Mouse (Mus musculus): ENCODE data around the gene Aktip. TPM values are rescaled to one million over a fixed set of nuclear protein-coding genes. Genes with fewer than 3 reads are reported as not detected.

Gene Aktip
- polyA plus RNA-seq, 1 experiment from 2014 or later = 98.8 TPM

GRCm38 (mm10) chr8:91149298-91149697, 50.5 kb downstream of the Aktip start:
- no peak overlapping the region for H3K4me3 ChIP-seq (ENCODE audit: low read depth, low read length)
- H3K27me3 ChIP-seq (ENCODE audit: control insufficient read depth, insufficient read depth, low read length) = no peaks in the 10 kb centered on the region
- 74% methylated on average over 3 of the region's 3 CpGs for WGBS
- no peak for ATAC-seq (replicated peaks; ENCODE audit: low FRiP score)
- H3K27ac ChIP-seq (ENCODE audit: low read depth, low read length) = no peak overlapping the region
- no peaks in the 10 kb centered on the region for H3K4me1 ChIP-seq (replicated peaks; ENCODE audit: control insufficient read depth, insufficient read depth, low read length)
- no peaks in the 10 kb centered on the region for H3K36me3 ChIP-seq (ENCODE audit: control insufficient read depth, insufficient read depth, low read length)
- H3K9me3 ChIP-seq (ENCODE audit: control insufficient read depth, low read length) = no peaks in the 10 kb centered on the region; the same call in 1 of the 2 replicates
- no peak overlapping the region for H3K4me2 ChIP-seq (ENCODE audit: low read depth, low read length, severe bottlenecking)
- no peak overlapping the region for H3K9ac ChIP-seq (ENCODE audit: low read length)
- no peak for DNase-seq (ENCODE audit: low spot score)

DNA sequence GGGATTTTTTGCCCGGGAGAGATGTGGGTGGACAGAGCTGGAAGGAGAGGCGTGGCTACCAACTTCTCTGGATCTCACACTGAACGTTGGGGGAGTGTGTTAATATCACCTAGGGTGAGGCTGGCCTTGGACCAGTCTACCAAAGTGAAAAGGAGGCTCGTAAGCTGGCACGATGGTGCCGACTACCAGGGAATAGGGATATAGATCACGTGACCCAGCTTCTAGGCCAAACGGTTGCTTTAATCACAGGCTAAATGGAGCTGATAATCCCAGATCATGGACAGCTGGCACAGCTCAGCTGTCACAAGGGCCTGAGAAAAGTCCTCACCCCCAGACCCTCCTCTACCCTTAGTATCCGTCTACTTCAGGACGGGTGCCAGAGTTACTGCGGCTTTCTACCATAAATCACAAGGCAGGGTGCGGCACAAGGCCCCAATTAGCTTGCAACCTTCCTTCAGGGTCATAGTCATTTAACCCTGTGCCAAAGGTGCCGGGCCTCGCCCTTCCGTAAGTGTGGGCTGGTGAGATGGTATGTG, 51.1 kb downstream of the Aktip start:
- no peak for DNase-seq (ENCODE audit: low spot score)
- no peak overlapping the region for H3K9ac ChIP-seq (ENCODE audit: low read length)
- no peaks in the 10 kb centered on the region for H3K9me3 ChIP-seq (ENCODE audit: control insufficient read depth, low read length)
- no peak overlapping the region for H3K4me2 ChIP-seq (ENCODE audit: low read depth, low read length, severe bottlenecking)
- H3K27ac ChIP-seq (ENCODE audit: low read depth, low read length) = no peak overlapping the region
- H3K4me3 ChIP-seq (ENCODE audit: low read depth, low read length) = no peak overlapping the region
- no peaks in the 10 kb centered on the region for H3K36me3 ChIP-seq (ENCODE audit: control insufficient read depth, insufficient read depth, low read length)
- no peaks in the 10 kb centered on the region for H3K4me1 ChIP-seq (replicated peaks; ENCODE audit: control insufficient read depth, insufficient read depth, low read length)
- H3K27me3 ChIP-seq (ENCODE audit: control insufficient read depth, insufficient read depth, low read length) = no peaks in the 10 kb centered on the region
- ATAC-seq (replicated peaks; ENCODE audit: low FRiP score) = no peak
- WGBS = 88% methylated on average over 15 of the region's 15 CpGs

DNA sequence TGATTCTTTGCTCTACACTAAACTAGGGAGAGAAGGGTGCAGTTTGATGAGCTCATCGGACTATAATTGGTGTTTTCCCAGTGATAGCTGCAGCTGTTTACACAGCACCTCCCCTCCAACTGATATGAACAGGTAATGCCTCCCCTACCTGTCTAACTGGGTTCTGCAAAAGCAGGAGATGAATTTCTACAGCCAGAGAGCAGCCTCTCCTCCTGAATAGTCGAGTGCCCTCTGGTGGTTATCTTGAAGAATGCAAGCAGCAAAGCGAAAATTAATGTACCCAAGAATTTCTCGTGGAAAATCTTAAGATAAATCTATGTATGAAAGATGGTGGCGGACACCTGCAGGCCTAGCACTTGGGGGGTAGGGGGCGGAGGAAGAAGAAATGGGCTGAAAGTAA, 52.1 kb downstream of the Aktip start:
- Histone ChIP-seq H3K36me3 (ENCODE audit: control insufficient read depth, insufficient read depth, low read length) (no peaks in the 10 kb centered on the region), H3K9ac (ENCODE audit: low read length) (no peak overlapping the region), H3K27me3 (ENCODE audit: control insufficient read depth, insufficient read depth, low read length) (no peaks in the 10 kb centered on the region), H3K27ac (ENCODE audit: low read depth, low read length) (no peak overlapping the region), H3K4me3 (ENCODE audit: low read depth, low read length) (no peak overlapping the region), H3K9me3 (ENCODE audit: control insufficient read depth, low read length) (no peaks in the 10 kb centered on the region), H3K4me1 (replicated peaks; ENCODE audit: control insufficient read depth, insufficient read depth, low read length) (no peaks in the 10 kb centered on the region), H3K4me2 (ENCODE audit: low read depth, low read length, severe bottlenecking) (no peak overlapping the region)
- no peak for DNase-seq (ENCODE audit: low spot score)
- 13% methylated on average over 6 of the region's 6 CpGs for WGBS
- no peak for ATAC-seq (replicated peaks; ENCODE audit: low FRiP score)

GRCm38 (mm10) chr8:91140828-91141227, 58.9 kb downstream of the Aktip start:
- Histone ChIP-seq H3K36me3 (ENCODE audit: control insufficient read depth, insufficient read depth, low read length) (no peaks in the 10 kb centered on the region), H3K4me1 (replicated peaks; ENCODE audit: control insufficient read depth, insufficient read depth, low read length) (no peaks in the 10 kb centered on the region), H3K9me3 (ENCODE audit: control insufficient read depth, low read length) (no peaks in the 10 kb centered on the region), H3K27me3 (ENCODE audit: control insufficient read depth, insufficient read depth, low read length) (no peaks in the 10 kb centered on the region), H3K9ac (ENCODE audit: low read length) (no peak overlapping the region), H3K4me3 (ENCODE audit: low read depth, low read length) (no peak overlapping the region), H3K27ac (ENCODE audit: low read depth, low read length) (no peak overlapping the region), H3K4me2 (ENCODE audit: low read depth, low read length, severe bottlenecking) (no peak overlapping the region)
- DNase-seq (ENCODE audit: low spot score) = no peak
- no peak for ATAC-seq (replicated peaks; ENCODE audit: low FRiP score)
- WGBS = 82% methylated on average over 4 of the region's 4 CpGs

GRCm38 (mm10) chr8:91135308-91136181, 64.2 kb downstream of the Aktip start:
- Histone ChIP-seq H3K4me1 (replicated peaks; ENCODE audit: control insufficient read depth, insufficient read depth, low read length) (peaks cover 8% of the 10 kb centered on the region; the same call in 1 of the 2 replicates), H3K36me3 (ENCODE audit: control insufficient read depth, insufficient read depth, low read length) (no peaks in the 10 kb centered on the region), H3K4me2 (ENCODE audit: low read depth, low read length, severe bottlenecking) (no peak overlapping the region), H3K9me3 (ENCODE audit: control insufficient read depth, low read length) (no peaks in the 10 kb centered on the region), H3K4me3 (ENCODE audit: low read depth, low read length) (no peak overlapping the region), H3K27me3 (ENCODE audit: control insufficient read depth, insufficient read depth, low read length) (no peaks in the 10 kb centered on the region), H3K27ac (ENCODE audit: low read depth, low read length) (no peak overlapping the region), H3K9ac (ENCODE audit: low read length) (no peak overlapping the region)
- WGBS = 59% methylated on average over 14 of the region's 14 CpGs
- ATAC-seq (replicated peaks; ENCODE audit: low FRiP score) = no peak
- DNase-seq (ENCODE audit: low spot score) = no peak

DNA sequence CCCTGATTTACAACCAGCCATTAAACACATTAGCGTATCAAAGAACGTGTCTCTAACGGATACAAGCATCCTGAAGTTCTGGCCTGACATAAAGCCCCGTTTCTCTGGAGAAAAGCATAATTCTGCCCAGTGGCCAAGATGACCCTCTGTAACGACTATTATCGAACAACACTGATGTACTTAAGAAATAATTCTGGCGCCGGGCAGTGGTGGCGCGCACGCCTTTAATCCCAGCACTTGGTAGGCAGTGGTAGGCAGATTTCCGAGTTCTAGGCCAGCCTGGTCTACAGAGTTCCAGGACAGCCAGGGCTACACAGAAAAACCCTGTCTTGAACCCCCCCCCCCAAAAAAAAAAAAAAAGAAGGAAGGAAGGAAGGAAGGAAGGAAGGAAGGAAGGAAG, 65.1 kb downstream of the Aktip start:
- Histone ChIP-seq H3K4me1 (replicated peaks; ENCODE audit: control insufficient read depth, insufficient read depth, low read length) (peaks cover 8% of the 10 kb centered on the region; the same call in 1 of the 2 replicates), H3K36me3 (ENCODE audit: control insufficient read depth, insufficient read depth, low read length) (no peaks in the 10 kb centered on the region), H3K27me3 (ENCODE audit: control insufficient read depth, insufficient read depth, low read length) (no peaks in the 10 kb centered on the region), H3K4me2 (ENCODE audit: low read depth, low read length, severe bottlenecking) (peak overlapping the region; percentile 38), H3K4me3 (ENCODE audit: low read depth, low read length) (peak overlapping the region; percentile 14; the same call in 1 of the 2 replicates), H3K9ac (ENCODE audit: low read length) (peak overlapping the region; percentile 23; the same call in 1 of the 2 replicates), H3K27ac (ENCODE audit: low read depth, low read length) (peak overlapping the region; percentile 27; the same call in 1 of the 2 replicates), H3K9me3 (ENCODE audit: control insufficient read depth, low read length) (no peaks in the 10 kb centered on the region)
- 59% methylated on average over 12 of the region's 12 CpGs for WGBS
- DNase-seq (ENCODE audit: low spot score) (no peak), ATAC-seq (replicated peaks; ENCODE audit: low FRiP score) (no peak)

- Histone ChIP-seq H3K4me3 (ENCODE audit: low read depth, low read length) (peak overlapping the region; percentile 90), H3K27ac (ENCODE audit: low read depth, low read length) (peak overlapping the region; percentile 27; the same call in 1 of the 2 replicates), H3K9ac (ENCODE audit: low read length) (peak overlapping the region; percentile 23; the same call in 1 of the 2 replicates), H3K4me2 (ENCODE audit: low read depth, low read length, severe bottlenecking) (peak overlapping the region; percentile 38), H3K27me3 (ENCODE audit: control insufficient read depth, insufficient read depth, low read length) (no peaks in the 10 kb centered on the region), H3K36me3 (ENCODE audit: control insufficient read depth, insufficient read depth, low read length) (no peaks in the 10 kb centered on the region), H3K9me3 (ENCODE audit: control insufficient read depth, low read length) (no peaks in the 10 kb centered on the region), H3K4me1 (replicated peaks; ENCODE audit: control insufficient read depth, insufficient read depth, low read length) (peaks cover 8% of the 10 kb centered on the region; the same call in 1 of the 2 replicates)
- ATAC-seq (replicated peaks; ENCODE audit: low FRiP score) (peak; percentile 98), DNase-seq (ENCODE audit: low spot score) (peak; percentile 99)
- under 1% methylated on average over 24 of the region's 24 CpGs for WGBS
Measured at GRCm38 (mm10) chr8:91134070-91134475, 65.7 kb downstream of the Aktip start.

DNA sequence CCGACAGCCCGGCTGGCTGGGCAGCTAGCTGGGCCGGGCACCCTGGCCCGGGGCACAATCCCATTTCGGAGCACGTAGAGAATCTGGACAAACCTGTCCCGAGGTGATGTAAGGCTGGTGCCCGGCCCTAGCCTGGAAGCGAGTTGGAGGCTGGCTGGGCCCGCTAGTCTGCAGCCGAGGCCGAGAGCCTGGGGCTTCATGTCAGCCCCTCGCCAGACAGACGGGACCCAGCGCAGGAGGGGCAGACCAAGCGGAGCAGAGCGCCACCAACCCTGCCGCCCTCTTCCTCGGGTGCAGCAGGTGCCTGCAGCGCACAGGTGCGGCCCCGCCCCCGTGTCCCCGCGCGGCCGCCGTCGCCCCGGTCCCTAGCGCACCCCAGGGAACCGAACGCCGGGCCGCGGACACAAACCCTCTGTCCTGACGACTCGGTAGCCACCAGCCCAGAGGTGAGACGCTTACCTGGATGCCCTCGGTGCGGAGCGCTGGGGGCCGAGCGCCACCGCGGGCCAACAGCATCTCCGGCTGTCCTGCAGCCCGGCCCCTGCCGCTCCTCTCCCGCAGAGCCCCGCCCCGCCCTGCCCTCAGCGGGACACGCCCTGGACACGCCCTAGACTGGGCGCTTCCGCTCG, 66.2 kb downstream of the Aktip start:
- peak overlapping the region; percentile 73 for H3K9ac ChIP-seq (ENCODE audit: low read length)
- H3K36me3 ChIP-seq (ENCODE audit: control insufficient read depth, insufficient read depth, low read length) = no peaks in the 10 kb centered on the region
- H3K27ac ChIP-seq (ENCODE audit: low read depth, low read length) = no peak overlapping the region
- H3K4me2 ChIP-seq (ENCODE audit: low read depth, low read length, severe bottlenecking) = peak overlapping the region; percentile 87
- WGBS = under 1% methylated on average over 57 of the region's 58 CpGs
- peak overlapping the region; percentile 90 for H3K4me3 ChIP-seq (ENCODE audit: low read depth, low read length)
- no peak for DNase-seq (ENCODE audit: low spot score)
- no peak for ATAC-seq (replicated peaks; ENCODE audit: low FRiP score)
- H3K4me1 ChIP-seq (replicated peaks; ENCODE audit: control insufficient read depth, insufficient read depth, low read length) = peaks cover 8% of the 10 kb centered on the region; the same call in 1 of the 2 replicates
- no peaks in the 10 kb centered on the region for H3K9me3 ChIP-seq (ENCODE audit: control insufficient read depth, low read length)
- H3K27me3 ChIP-seq (ENCODE audit: control insufficient read depth, insufficient read depth, low read length) = no peaks in the 10 kb centered on the region
